In genomic region chr2:74825730-74826430, GRCm38 (mm10) we compare ENCODE assay signal across 8 mouse cellular contexts. TPM values are rescaled to one million over a fixed set of nuclear protein-coding genes. Genes with fewer than 3 reads are reported as not detected.
DNase-seq lines count a peak whose midpoint lies in the region; ATAC-seq and TF ChIP-seq lines count a peak whose summit lies in the region.

Gene Mtx2, plus strand, starts transcription at chr2:74825803.

- POLR2A ChIA-PET in Patski (lab: Charles Lee) = no interaction called here

- H3K27me3 ChIP-seq in Patski = peaks cover 15% of the 10 kb centered on the region
- H3K27me3 ChIP-seq in hindbrain, embryonic 13.5 days = no peaks in the 10 kb centered on the region

- H3K4me3 ChIP-seq in hindbrain, embryonic 13.5 days = peak within 1 kb of the TSS; percentile 89
- peak within 1 kb of the TSS; percentile 54 for H3K4me3 ChIP-seq in macrophage (ENCODE audit: inconsistent target)

- H3K9me3 ChIP-seq in hindbrain, embryonic 13.5 days = no peaks in the 10 kb centered on the region

- in situ Hi-C loops in Patski (cut with MboI; ENCODE audit: low pct_unique_long_range_greater_than_20kb) = no loop called here

- ATAC-seq in Patski = peak; percentile 98
- ATAC-seq in hindbrain, embryonic 13.5 days (ENCODE audit: low FRiP score) = peak; percentile 91

- no peaks in the 10 kb centered on the region for H3K36me3 ChIP-seq in hindbrain, embryonic 13.5 days
- no peaks in the 10 kb centered on the region for H3K36me3 ChIP-seq in macrophage (ENCODE audit: inconsistent target)

- H3K4me1 ChIP-seq in hindbrain, embryonic 13.5 days (replicated peaks) = peaks cover 7% of the 10 kb centered on the region; the same call in 1 of the 2 replicates

- no peak for TF ChIP-seq CTCF in Patski (IDR thresholded peaks at IDR 0.05)

- CTCF ChIA-PET in Patski (lab: Charles Lee) = interaction anchor here (1.1 kb wide), 1 partner anchor 43 kb away, joined by 3 read pairs; no protein-coding TSS in a partner anchor

- H3K9ac ChIP-seq in hindbrain, embryonic 13.5 days = peak within 1 kb of the TSS; percentile 96

- WGBS in hindbrain, embryonic 13.5 days = under 1% methylated on average over 74 of the region's 74 CpGs
- 1% methylated on average over 74 of the region's 74 CpGs for WGBS in macrophage (ENCODE audit: missing documents)

- peak within 1 kb of the TSS; percentile 81 for H3K4me2 ChIP-seq in hindbrain, embryonic 13.5 days

- peak; percentile 7 for DNase-seq in Patski (ENCODE audit: low read depth, low spot score)
- peak; percentile 84 to 87 for DNase-seq in cerebellum, postnatal 10 days
- DNase-seq in frontal cortex, postnatal 14 days (ENCODE audit: low spot score in 2 of 2) = peak; percentile 42 to 63
- peak; percentile 72 to 86 for DNase-seq in left cerebral cortex, adult 18-20 months (ENCODE audit: low spot score in 2 of 2)
- DNase-seq in right cerebral cortex, adult 18-20 months = peak; percentile 85
- peak; percentile 22 for DNase-seq in urinary bladder, postnatal 10 days (ENCODE audit: low spot score)

- H3K79me2 ChIP-seq in macrophage (ENCODE audit: inconsistent target) = peaks cover 44% of the 10 kb centered on the region; the same call in 1 of the 2 replicates

- peak within 1 kb of the TSS; percentile 90 for H3K27ac ChIP-seq in hindbrain, embryonic 13.5 days
- H3K27ac ChIP-seq in macrophage = no peak within 1 kb of the TSS

RNA-seq across cellular contexts. Expression of gene Mtx2, which starts in this region (rescaled TPM):
- polyA plus RNA-seq in Patski (2021) = 120 TPM
- 151 and 158 TPM in 2 replicates for polyA plus RNA-seq in hindbrain, embryonic 13.5 days (2015; fragmentation: Nextera tagmentation; extraction: Ambion mirVana)
- total RNA-seq in left cerebral cortex, adult 18-20 months (2021) = 10 to 100 TPM; 44.0 to 47.6 TPM
- total RNA-seq in macrophage (2018; cell fraction: chromatin; rRNA removed) = 10 to 100 TPM in 22 of 26 experiments, 1 to 10 TPM in 4; 4.1 to 45.3 (median 26.5) TPM
- total RNA-seq in macrophage (2018; cell fraction: cytosol; rRNA removed) = 10 to 100 TPM; 12.8 to 23.4 (median 18.3) TPM
- total RNA-seq in macrophage (2018; cell fraction: nucleus; rRNA removed) = 10 to 100 TPM in 21 of 26 experiments, 1 to 10 TPM in 5; 6.6 to 33.0 (median 18.5) TPM
- 19.1 to 26.2 TPM (median 22.2 TPM) in 3 replicates for polyA plus RNA-seq in macrophage (2018)

Comparison
In these comparisons a context has a peak if more than half of its experiments do, and no peak if none do; other contexts are left out.
1. DNase-seq: peak in every context shown above with its lines; median percentile 86 in cerebellum, postnatal 10 days; 85 in right cerebral cortex, adult 18-20 months; 79 in left cerebral cortex, adult 18-20 months; 52 in frontal cortex, postnatal 14 days; 22 in urinary bladder, postnatal 10 days; 7 in Patski.